ENCODE assay signal across 27 mouse cellular contexts in the genomic region with DNA sequence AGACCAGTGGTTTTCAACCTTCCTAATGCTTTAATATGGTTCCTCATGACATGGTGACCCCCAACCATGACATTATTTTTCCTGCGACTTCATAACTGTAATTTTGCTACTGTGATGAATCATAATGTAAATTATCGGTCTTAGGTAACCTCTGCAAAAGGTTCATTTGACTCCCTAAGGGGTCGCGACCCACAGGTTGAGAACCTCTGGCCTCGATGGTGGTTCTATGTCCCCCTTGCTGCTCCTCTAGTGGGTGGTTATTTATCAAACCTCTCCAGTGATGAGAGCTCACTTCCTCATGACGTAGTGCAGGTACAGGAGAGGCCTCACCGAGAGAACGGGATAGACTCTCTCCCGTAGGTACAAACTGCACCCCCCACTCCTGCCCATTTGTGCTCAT.
"Had no signal": no experiment of that assay in that cellular context is flagged by ENCODE, and none has a peak within 500 bp of the region (broad histone marks: within the 10 kb centered on the region; RNA-seq: fewer than 3 reads in every experiment).

No protein-coding gene starts in this region.

- H3K27me3 ChIP-seq: embryonic facial prominence, embryonic 12.5 days had no signal

- H3K9ac ChIP-seq: embryonic facial prominence, embryonic 12.5 days; embryonic facial prominence, embryonic 13.5 days; embryonic facial prominence, embryonic 15.5 days; forebrain, embryonic 12.5 days; forebrain, embryonic 13.5 days; forebrain, embryonic 15.5 days; forebrain, postnatal 0 days had no signal

- ATAC-seq: forebrain, embryonic 13.5 days; forebrain, embryonic 14.5 days; forebrain, embryonic 15.5 days; forebrain, embryonic 16.5 days; forebrain, postnatal 0 days had no signal

- H3K4me3 ChIP-seq: embryonic facial prominence, embryonic 10.5 days; embryonic facial prominence, embryonic 12.5 days; embryonic facial prominence, embryonic 13.5 days; embryonic facial prominence, embryonic 15.5 days; erythroblast, embryonic 14.5 days; forebrain, embryonic 10.5 days; forebrain, embryonic 12.5 days; forebrain, embryonic 13.5 days; forebrain, embryonic 15.5 days; gastrocnemius, adult 2 months; heart, adult 2 months had no signal

- DNase-seq: cerebellum, adult 9-10 months; cerebellum, adult 9-11 months; cerebellum, postnatal 10 days; cerebellum, postnatal 14 days; cerebellum, postnatal 25 days; cerebellum, postnatal 36 days; embryo, embryonic 11 days; forebrain, postnatal 0 days; gastrocnemius, adult 2 months; gastrocnemius, postnatal 10 days; gastrocnemius, postnatal 14 days; gastrocnemius, postnatal 25 days; gastrocnemius, postnatal 36 days; heart, adult 11 months; heart, adult 18-20 months; heart, adult 2 months had no signal

- H3K36me3 ChIP-seq: embryonic facial prominence, embryonic 10.5 days; embryonic facial prominence, embryonic 12.5 days; embryonic facial prominence, embryonic 13.5 days; embryonic facial prominence, embryonic 15.5 days; forebrain, embryonic 10.5 days; forebrain, embryonic 12.5 days; forebrain, embryonic 15.5 days had no signal

- H3K27ac ChIP-seq: embryonic facial prominence, embryonic 10.5 days; embryonic facial prominence, embryonic 12.5 days; embryonic facial prominence, embryonic 13.5 days; embryonic facial prominence, embryonic 15.5 days; forebrain, embryonic 10.5 days; forebrain, embryonic 12.5 days; forebrain, embryonic 13.5 days; forebrain, embryonic 15.5 days; gastrocnemius, adult 2 months; heart, adult 2 months had no signal

- H3K9me3 ChIP-seq: embryonic facial prominence, embryonic 10.5 days; embryonic facial prominence, embryonic 12.5 days; embryonic facial prominence, embryonic 13.5 days; embryonic facial prominence, embryonic 15.5 days; forebrain, embryonic 10.5 days; forebrain, embryonic 12.5 days; forebrain, embryonic 13.5 days; forebrain, embryonic 15.5 days had no signal

- H3K4me2 ChIP-seq: embryonic facial prominence, embryonic 12.5 days; embryonic facial prominence, embryonic 13.5 days; embryonic facial prominence, embryonic 15.5 days; forebrain, embryonic 12.5 days; forebrain, embryonic 13.5 days; forebrain, embryonic 15.5 days had no signal
